Mouse (Mus musculus) heart, postnatal 4 days (tissue): Measurements from ENCODE around the gene Rnf26. TPM values are rescaled to one million over a fixed set of nuclear protein-coding genes. Genes with fewer than 3 reads are reported as not detected.

ENCODE experiments used
- DNase-seq: peaks from one replicate; pipeline ENCODE4 v3.0.0; 2021
- total RNA-seq, 2 experiments: library from RNA; stranded (reverse); gene quantifications; 2 replicates each; pipeline ENCODE4 v1.2.3; 2021

Rnf26 gene
- total RNA-seq: 10 to 100 TPM; 22.3 to 24.7 TPM

GRCm38 (mm10) chr9:44113105-44113789 is at the start of gene Rnf26, which contains the start of gene Gm49380:
TSS of gene Rnf26 (minus strand) at chr9:44113517.
TSS of gene Gm49380 (minus strand) at chr9:44113500.
- peak; percentile 97 for DNase-seq

GRCm38 (mm10) chr9:44159886-44160285 is 46.6 kb upstream of the Rnf26 start:
- DNase-seq: no peak

GRCm38 (mm10) chr9:44147290-44147689 is 34.0 kb upstream of the Rnf26 start:
- DNase-seq: peak; percentile 61

GRCm38 (mm10) chr9:44144718-44145060 is 31.4 kb upstream of the Rnf26 start:
- no peak for DNase-seq

GRCm38 (mm10) chr9:44144023-44144717 is 30.9 kb upstream of the Rnf26 start:
- peak; percentile 55 for DNase-seq

GRCm38 (mm10) chr9:44143421-44143820 is 30.1 kb upstream of the Rnf26 start:
- DNase-seq: no peak

GRCm38 (mm10) chr9:44141951-44142350 is 28.6 kb upstream of the Rnf26 start:
- DNase-seq: no peak

- no peak for DNase-seq
These were observed 24.5 kb upstream of the Rnf26 start for GRCm38 (mm10) chr9:44137846-44138245.

- DNase-seq: peak; percentile 48
These were observed 22.6 kb upstream of the Rnf26 start for GRCm38 (mm10) chr9:44135731-44136411.

- DNase-seq: peak; percentile 84
These were observed 21.8 kb upstream of the Rnf26 start for GRCm38 (mm10) chr9:44134851-44135730.

GRCm38 (mm10) chr9:44134101-44134850 is 21.0 kb upstream of the Rnf26 start, which contains the start of gene Mcam:
TSS of gene Mcam (plus strand) at chr9:44134469.
- DNase-seq: peak; percentile 85

- DNase-seq: no peak
These were observed 20.0 kb upstream of the Rnf26 start for GRCm38 (mm10) chr9:44133287-44133686.

GRCm38 (mm10) chr9:44132200-44132599 is 18.9 kb upstream of the Rnf26 start:
- DNase-seq: no peak

GRCm38 (mm10) chr9:44131276-44131590 is 17.9 kb upstream of the Rnf26 start:
- no peak for DNase-seq

GRCm38 (mm10) chr9:44130581-44131275 is 17.4 kb upstream of the Rnf26 start:
- peak; percentile 76 for DNase-seq

- DNase-seq: peak; percentile 85
These were observed 16.7 kb upstream of the Rnf26 start for GRCm38 (mm10) chr9:44130034-44130433.

GRCm38 (mm10) chr9:44129633-44130032 is 16.3 kb upstream of the Rnf26 start:
- peak; percentile 52 for DNase-seq

GRCm38 (mm10) chr9:44127351-44127801 is 14.1 kb upstream of the Rnf26 start:
- DNase-seq: no peak

- no peak for DNase-seq
These were observed 13.4 kb upstream of the Rnf26 start for GRCm38 (mm10) chr9:44126746-44127145.

GRCm38 (mm10) chr9:44125546-44126428 is 12.5 kb upstream of the Rnf26 start:
- DNase-seq: peak; percentile 92
